Mouse (Mus musculus) limb, embryonic 14.5 days (tissue): Measurements from ENCODE around the gene Cltc. TPM values are rescaled to one million over a fixed set of nuclear protein-coding genes. Genes with fewer than 3 reads are reported as not detected.

Experiments used
- ATAC-seq: fragments of 200-750 bp; cut with Nextera tagmentation; 2 replicates; pipeline ENCODE4 v1.8.0; 2017; ENCODE audit warnings: low read depth, moderate number of reproducible peaks, moderate TSS enrichment; ENCODE audit not compliant: low FRiP score
- DNase-seq: peaks from one replicate; pipeline ENCODE4 v3.0.0-alpha.2; 2015; ENCODE audit warnings: low spot score
- H3K27ac ChIP-seq: fragments of 300-500 bp; sonication (generic); replicated peaks from 2 replicates; pipeline ENCODE4 v1.5.1; 2014; ENCODE audit warnings: low read depth, mild to moderate bottlenecking, low read length, moderate library complexity, mixed read lengths
- H3K27me3 ChIP-seq: fragments of 300-500 bp; sonication (generic); 2 replicates; pipeline ENCODE4 v1.6.1; 2014; ENCODE audit warnings: low read length, mixed read lengths; ENCODE audit not compliant: control insufficient read depth, insufficient read depth
- H3K36me3 ChIP-seq: fragments of 300-500 bp; sonication (generic); 2 replicates; pipeline ENCODE4 v1.6.1; 2014; ENCODE audit warnings: mild to moderate bottlenecking, low read length, moderate library complexity, mixed read lengths; ENCODE audit not compliant: control insufficient read depth, insufficient read depth
- H3K4me1 ChIP-seq: fragments of 300-500 bp; sonication (generic); 2 replicates; pipeline ENCODE4 v1.6.1; 2014; ENCODE audit warnings: antibody characterized with exemption, low read length, mixed read lengths; ENCODE audit not compliant: control insufficient read depth, insufficient read depth
- H3K4me2 ChIP-seq: fragments of 300-500 bp; sonication (generic); replicated peaks from 2 replicates; pipeline ENCODE4 v1.6.1; 2014; ENCODE audit warnings: low read depth, mild to moderate bottlenecking, low read length, moderate library complexity; ENCODE audit not compliant: severe bottlenecking
- H3K4me3 ChIP-seq: fragments of 300-500 bp; sonication (generic); replicated peaks from 2 replicates; pipeline ENCODE4 v1.5.1; 2014; ENCODE audit warnings: low read length
- H3K9ac ChIP-seq: fragments of 300-500 bp; sonication (generic); 2 replicates; pipeline ENCODE4 v1.6.1; 2014; ENCODE audit warnings: mild to moderate bottlenecking, low read depth, low read length, moderate library complexity; ENCODE audit not compliant: severe bottlenecking
- H3K9me3 ChIP-seq: fragments of 300-500 bp; sonication (generic); 2 replicates; pipeline ENCODE4 v1.6.1; 2016; ENCODE audit warnings: low read length; ENCODE audit not compliant: control insufficient read depth
- POLR2A ChIP-seq: fragments of 200-500 bp; IDR thresholded peaks from 2 replicates; pipeline ENCODE4 v1.8.0; 2012; ENCODE audit warnings: inconsistent platforms, mild to moderate bottlenecking, moderate library complexity, borderline replicate concordance; ENCODE audit not compliant: insufficient read depth, insufficient read length; ENCODE audit errors: extremely low read depth
- WGBS: fragments of 180-500 bp; shearing (Covaris S2); extraction: QIAGEN DNeasy Blood & Tissue Kit; methylation state at CpG from one replicate; pipeline ENCODE4 v1.1.7; 2014; 5-methylcytosine and 5-hydroxymethylcytosine counted together
- polyA plus RNA-seq, 2 experiments: library from polyadenylated mRNA; depleted of rRNA in 1 of 2; stranded (reverse) in 1 of 2; unstranded in 1 of 2; fragments of >200 nt; fragmentation: Nextera tagmentation in 1 of 2; extraction: Ambion mirVana in 1 of 2; gene quantifications; 2 replicates each; pipeline versions ENCODE4 v1.2.1 to v1.2.3; 2012 to 2014

Cltc gene
- polyA plus RNA-seq, 2 experiments = 120 to 156 TPM

DNA sequence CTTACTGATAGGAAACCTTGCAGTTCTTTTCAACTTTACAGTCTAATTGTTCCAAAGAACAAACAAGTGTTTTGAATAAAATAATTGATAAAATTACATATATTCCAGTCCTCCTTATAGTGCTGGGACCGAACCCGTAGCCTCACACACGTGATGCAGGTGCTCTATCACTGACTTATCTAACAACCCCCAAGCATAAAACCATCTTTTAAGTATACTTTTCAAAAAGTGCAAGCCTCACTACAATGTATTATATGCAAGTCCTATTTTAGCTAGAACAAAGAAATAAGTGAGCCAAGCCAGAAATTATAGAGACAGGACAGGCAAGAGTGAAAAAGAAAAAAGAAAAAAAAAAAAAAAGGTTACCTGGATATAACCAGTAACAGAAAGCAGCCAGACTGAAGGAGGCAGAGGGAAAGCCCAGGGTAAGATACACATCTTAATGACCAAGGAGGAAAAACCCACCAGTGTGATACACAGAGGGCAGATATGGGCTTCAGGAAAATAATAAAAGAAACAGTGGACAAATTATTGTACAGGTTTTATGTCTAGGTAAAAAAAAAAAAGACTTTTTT lies 110.4 kb downstream of the Cltc start:
- TF ChIP-seq POLR2A = no peak
- H3K27me3 ChIP-seq = no peaks in the 10 kb centered on the region
- no peak overlapping the region for H3K4me3 ChIP-seq
- H3K9me3 ChIP-seq = no peaks in the 10 kb centered on the region
- H3K27ac ChIP-seq = no peak overlapping the region
- ATAC-seq = no peak
- H3K36me3 ChIP-seq = peaks cover 13% of the 10 kb centered on the region
- H3K9ac ChIP-seq = no peak overlapping the region
- WGBS = 84% methylated on average over 3 of the region's 3 CpGs
- H3K4me2 ChIP-seq = no peak overlapping the region
- no peak for DNase-seq
- H3K4me1 ChIP-seq = no peaks in the 10 kb centered on the region

DNA sequence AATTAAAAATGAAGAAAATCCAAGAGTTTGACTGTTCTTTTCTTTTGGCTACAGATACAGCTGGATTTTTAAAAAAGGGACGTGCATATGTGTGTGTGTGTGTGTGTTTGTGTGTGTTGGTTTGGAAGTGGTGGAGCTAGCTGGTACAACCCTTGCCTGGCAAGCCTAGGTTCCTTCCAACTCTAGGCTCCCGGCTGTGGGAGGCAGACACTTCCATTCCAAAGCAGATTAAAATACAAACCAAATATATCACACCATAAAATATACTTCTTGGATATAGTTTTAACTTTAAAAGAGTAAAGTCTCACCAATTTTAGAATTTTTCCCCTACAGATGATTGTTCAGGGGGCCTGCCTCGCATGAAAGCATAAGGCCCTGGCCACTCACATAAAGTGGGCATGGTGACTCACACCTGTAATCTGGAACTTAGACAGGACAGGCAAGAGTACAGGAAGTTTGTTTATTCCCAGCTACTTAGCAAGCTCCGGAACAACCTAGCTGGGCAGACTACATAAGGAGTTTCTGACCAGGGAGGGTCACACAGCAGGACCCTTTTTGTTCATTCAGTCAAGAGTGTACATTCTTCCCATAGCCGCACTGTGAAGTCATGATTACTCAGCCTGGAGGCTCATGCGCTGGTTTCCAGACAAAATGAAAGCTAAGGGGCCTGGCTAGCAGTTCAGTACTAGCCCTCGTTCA lies 111.1 kb downstream of the Cltc start:
- peak; percentile 44; the same call in 1 of the 2 replicates for ATAC-seq

DNA sequence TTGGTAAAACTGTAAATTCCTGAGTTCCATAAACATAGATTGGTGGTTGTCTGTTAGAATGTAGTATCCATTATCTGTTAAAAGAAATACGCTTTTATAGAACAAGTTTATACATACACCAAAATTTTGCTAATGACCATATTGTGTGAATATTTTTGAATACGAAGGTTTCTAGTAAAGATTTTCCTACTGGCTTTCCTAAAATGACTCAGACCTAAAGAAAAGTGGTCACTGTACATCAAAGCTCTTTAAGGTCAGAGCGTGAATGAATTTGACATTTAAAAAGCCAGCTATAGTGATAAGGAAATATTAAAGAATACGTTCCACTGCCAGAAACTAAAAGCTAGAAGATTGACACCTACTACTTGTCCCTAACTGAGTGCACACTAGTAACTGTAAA lies 112.8 kb downstream of the Cltc start:
- H3K9ac ChIP-seq = no peak overlapping the region
- ATAC-seq = no peak

More for the DNA sequence above, 111.1 kb downstream of the Cltc start:
- Histone ChIP-seq H3K27ac (0 out of 2 replicates have a peak overlapping the region, but pooled peaks have one; percentile 2), H3K4me2 (no peak overlapping the region), H3K4me1 (no peaks in the 10 kb centered on the region), H3K27me3 (no peaks in the 10 kb centered on the region), H3K9ac (no peak overlapping the region), H3K4me3 (no peak overlapping the region), H3K36me3 (peaks cover 13% of the 10 kb centered on the region), H3K9me3 (no peaks in the 10 kb centered on the region)
- no peak for TF ChIP-seq POLR2A
- DNase-seq = peak; percentile 20
- WGBS = 48% methylated on average over 7 of the region's 7 CpGs

More for the DNA sequence above, 112.8 kb downstream of the Cltc start:
- DNase-seq = no peak
- H3K4me3 ChIP-seq = no peak overlapping the region
- no peaks in the 10 kb centered on the region for H3K27me3 ChIP-seq
- no peaks in the 10 kb centered on the region for H3K4me1 ChIP-seq
- H3K9me3 ChIP-seq = no peaks in the 10 kb centered on the region
- H3K4me2 ChIP-seq = no peak overlapping the region
- H3K36me3 ChIP-seq = peaks cover 17% of the 10 kb centered on the region
- no peak for TF ChIP-seq POLR2A
- 92% methylated on average over 4 of the region's 4 CpGs for WGBS
- no peak overlapping the region for H3K27ac ChIP-seq

Other genes starting within 250 kb of the Cltc start
- gene Rps6kb1, start 212.8 kb downstream of the Cltc start, polyA plus RNA-seq (2012; rRNA removed) = 26.6 and 33.5 TPM in 2 replicates
- 59.4 and 73.1 TPM in 2 replicates for gene Rps6kb1, start 212.8 kb downstream of the Cltc start, polyA plus RNA-seq (2014; fragmentation: Nextera tagmentation; extraction: Ambion mirVana)
- 7.1 and 7.6 TPM in 2 replicates for gene Tubd1, start 212.6 kb downstream of the Cltc start, polyA plus RNA-seq (2012; rRNA removed)
- gene Tubd1, start 212.6 kb downstream of the Cltc start, polyA plus RNA-seq (2014; fragmentation: Nextera tagmentation; extraction: Ambion mirVana) = 10.1 and 10.5 TPM in 2 replicates
- 39.9 and 49.5 TPM in 2 replicates for gene Vmp1, start 73.7 kb downstream of the Cltc start, polyA plus RNA-seq (2012; rRNA removed)
- gene Vmp1, start 73.7 kb downstream of the Cltc start, polyA plus RNA-seq (2014; fragmentation: Nextera tagmentation; extraction: Ambion mirVana) = 98.3 and 102 TPM in 2 replicates
- gene Ptrh2, start 73.6 kb downstream of the Cltc start, polyA plus RNA-seq (2012; rRNA removed) = 13.4 and 19.1 TPM in 2 replicates
- 31.3 and 32.3 TPM in 2 replicates for gene Ptrh2, start 73.6 kb downstream of the Cltc start, polyA plus RNA-seq (2014; fragmentation: Nextera tagmentation; extraction: Ambion mirVana)
- 13.9 and 15.2 TPM in 2 replicates for gene Dhx40, start 50.2 kb upstream of the Cltc start, polyA plus RNA-seq (2012; rRNA removed)
- 23.3 and 27.8 TPM in 2 replicates for gene Dhx40, start 50.2 kb upstream of the Cltc start, polyA plus RNA-seq (2014; fragmentation: Nextera tagmentation; extraction: Ambion mirVana)
- gene Ypel2, start 236.1 kb upstream of the Cltc start, polyA plus RNA-seq (2012; rRNA removed) = 9.2 TPM in 2 replicates
- gene Ypel2, start 236.1 kb upstream of the Cltc start, polyA plus RNA-seq (2014; fragmentation: Nextera tagmentation; extraction: Ambion mirVana) = 6.8 and 8.4 TPM in 2 replicates